13 mouse cellular contexts compared by ENCODE assay signal in genomic region chr7:46839861-46840260, GRCm38 (mm10). TPM values are rescaled to one million over a fixed set of nuclear protein-coding genes. Genes with fewer than 3 reads are reported as not detected.
DNase-seq lines count a peak whose midpoint lies in the region; ATAC-seq and TF ChIP-seq lines count a peak whose summit lies in the region.
"Had no signal": no experiment of that assay in that cellular context is flagged by ENCODE, and none has a peak within 500 bp of the region (broad histone marks: within the 10 kb centered on the region; RNA-seq: fewer than 3 reads in every experiment).

No protein-coding gene starts in this region.

- no peak overlapping the region for H3K4me3 ChIP-seq in heart, embryonic 11.5 days (ENCODE audit: low read depth, low read length)
- no peak overlapping the region for H3K4me3 ChIP-seq in limb, embryonic 14.5 days (replicated peaks; ENCODE audit: low read length)
- H3K4me3 ChIP-seq in limb, embryonic 10.5 days = no peak overlapping the region
- no peak overlapping the region for H3K4me3 ChIP-seq in bone marrow macrophage, adult 2 months (ENCODE audit: insufficient read depth, low read length)
- H3K4me3 ChIP-seq in liver, postnatal 0 days (ENCODE audit: low read depth, low read length) = no peak overlapping the region
- no peak overlapping the region for H3K4me3 ChIP-seq in forebrain, postnatal 0 days (ENCODE audit: low read depth, low read length)

- no peak for ATAC-seq in heart, embryonic 11.5 days (replicated peaks; ENCODE audit: insufficient number of reproducible peaks, low FRiP score, low TSS enrichment)
- ATAC-seq in limb, embryonic 14.5 days (ENCODE audit: low FRiP score, low read depth) = no peak
- ATAC-seq in liver, postnatal 0 days = peak; percentile 52
- ATAC-seq in forebrain, postnatal 0 days = no peak
- ATAC-seq: Patski had no signal

- no peaks in the 10 kb centered on the region for H3K27me3 ChIP-seq in heart, embryonic 11.5 days (ENCODE audit: control insufficient read depth, insufficient read depth, low read length)
- no peaks in the 10 kb centered on the region for H3K27me3 ChIP-seq in limb, embryonic 14.5 days (ENCODE audit: control insufficient read depth, insufficient read depth, low read length)
- H3K27me3 ChIP-seq in limb, embryonic 10.5 days (ENCODE audit: low read depth, poor library complexity, severe bottlenecking) = peaks cover 36% of the 10 kb centered on the region
- no peaks in the 10 kb centered on the region for H3K27me3 ChIP-seq in liver, postnatal 0 days (ENCODE audit: insufficient read depth, low read length)
- no peaks in the 10 kb centered on the region for H3K27me3 ChIP-seq in forebrain, postnatal 0 days (ENCODE audit: insufficient read depth, low read length)
- H3K27me3 ChIP-seq: Patski had no signal

- no peak for TF ChIP-seq EP300 in liver, postnatal 0 days (IDR thresholded peaks at IDR 0.05; ENCODE audit: low read depth)

- TF ChIP-seq POLR2A in limb, embryonic 14.5 days (IDR thresholded peaks at IDR 0.05; ENCODE audit: borderline replicate concordance, extremely low read depth, insufficient read depth, insufficient read length) = no peak
- TF ChIP-seq POLR2A in bone marrow macrophage, adult 2 months (IDR thresholded peaks at IDR 0.05; ENCODE audit: borderline replicate concordance, low read depth, low read length) = no peak

- no peaks in the 10 kb centered on the region for H3K36me3 ChIP-seq in heart, embryonic 11.5 days (ENCODE audit: control insufficient read depth, insufficient read depth, low read length)
- H3K36me3 ChIP-seq in limb, embryonic 14.5 days (ENCODE audit: control insufficient read depth, insufficient read depth, low read length) = no peaks in the 10 kb centered on the region
- H3K36me3 ChIP-seq in limb, embryonic 10.5 days = no peaks in the 10 kb centered on the region
- H3K36me3 ChIP-seq in liver, postnatal 0 days (replicated peaks; ENCODE audit: insufficient read depth, low read length) = no peaks in the 10 kb centered on the region
- H3K36me3 ChIP-seq in forebrain, postnatal 0 days (ENCODE audit: insufficient read depth) = no peaks in the 10 kb centered on the region

- H3K4me1 ChIP-seq in heart, embryonic 11.5 days (ENCODE audit: control insufficient read depth, insufficient read depth, low read length) = peaks cover 22% of the 10 kb centered on the region
- H3K4me1 ChIP-seq in limb, embryonic 14.5 days (ENCODE audit: control insufficient read depth, insufficient read depth, low read length) = peaks cover 27% of the 10 kb centered on the region
- H3K4me1 ChIP-seq in limb, embryonic 10.5 days = peaks cover 24% of the 10 kb centered on the region
- H3K4me1 ChIP-seq in bone marrow macrophage, adult 2 months (ENCODE audit: control insufficient read depth, insufficient read depth, low read length) = peaks cover 45% of the 10 kb centered on the region
- peaks cover 57% of the 10 kb centered on the region for H3K4me1 ChIP-seq in liver, postnatal 0 days (ENCODE audit: insufficient read depth)
- H3K4me1 ChIP-seq in forebrain, postnatal 0 days (ENCODE audit: insufficient read depth) = peaks cover 16% of the 10 kb centered on the region

- 64% methylated on average over 5 of the region's 5 CpGs for WGBS in heart, embryonic 11.5 days (ENCODE audit: insufficient replicate concordance)
- 69% methylated on average over 5 of the region's 5 CpGs for WGBS in limb, embryonic 14.5 days
- 63% methylated on average over 5 of the region's 5 CpGs for WGBS in limb, embryonic 10.5 days
- WGBS in liver, postnatal 0 days (ENCODE audit: insufficient replicate concordance) = 52% methylated on average over 5 of the region's 5 CpGs
- WGBS in forebrain, postnatal 0 days = 71% methylated on average over 5 of the region's 5 CpGs

- DNase-seq in heart, postnatal 25 days (ENCODE audit: low spot score) = no peak
- no peak for DNase-seq in limb, embryonic 14.5 days (ENCODE audit: low spot score)
- no peak for DNase-seq in limb, embryonic 10.5 days (ENCODE audit: low spot score)
- no peak for DNase-seq in liver, postnatal 0 days
- DNase-seq in Muller cell, postnatal 12 days (ENCODE audit: inconsistent ontology term) = no peak
- DNase-seq in forebrain, postnatal 0 days = no peak
- DNase-seq: adrenal gland, adult 8-10 months; cerebellum, adult 8-10 months had no signal

- intact Hi-C loops in heart, postnatal 25 days (cut with DNase I) = loop anchor here (5.0 kb wide), 1 partner anchor 117 kb away; the partner anchor contains the start of gene Uevld

- no peak for TF ChIP-seq CTCF in bone marrow macrophage, adult 2 months (IDR thresholded peaks at IDR 0.05; ENCODE audit: low read depth, low read length)
- TF ChIP-seq CTCF in liver, postnatal 0 days (IDR thresholded peaks at IDR 0.05; ENCODE audit: low read depth) = no peak
- no peak for TF ChIP-seq CTCF in forebrain, postnatal 0 days (IDR thresholded peaks at IDR 0.05; ENCODE audit: low read depth)

- H3K4me2 ChIP-seq in heart, embryonic 11.5 days = no peak overlapping the region
- no peak overlapping the region for H3K4me2 ChIP-seq in limb, embryonic 14.5 days (replicated peaks; ENCODE audit: low read depth, low read length, severe bottlenecking)
- H3K4me2 ChIP-seq in liver, postnatal 0 days (ENCODE audit: low read depth, low read length) = 0 out of 2 replicates have a peak overlapping the region, but pooled peaks have one; percentile 1
- H3K4me2 ChIP-seq in forebrain, postnatal 0 days (ENCODE audit: low read depth) = no peak overlapping the region

- no peaks in the 10 kb centered on the region for H3K9me3 ChIP-seq in heart, embryonic 11.5 days (replicated peaks; ENCODE audit: control insufficient read depth, low read length)
- H3K9me3 ChIP-seq in limb, embryonic 14.5 days (ENCODE audit: control insufficient read depth, low read length) = no peaks in the 10 kb centered on the region
- no peaks in the 10 kb centered on the region for H3K9me3 ChIP-seq in limb, embryonic 10.5 days (replicated peaks)
- no peaks in the 10 kb centered on the region for H3K9me3 ChIP-seq in liver, postnatal 0 days (ENCODE audit: low read length)
- H3K9me3 ChIP-seq in forebrain, postnatal 0 days (ENCODE audit: low read length) = no peaks in the 10 kb centered on the region

- peak overlapping the region; percentile 30; the same call in 1 of the 2 replicates for H3K27ac ChIP-seq in heart, embryonic 11.5 days (ENCODE audit: low read depth, low read length)
- H3K27ac ChIP-seq in limb, embryonic 14.5 days (replicated peaks; ENCODE audit: low read depth, low read length) = 0 out of 2 replicates have a peak overlapping the region, but pooled peaks have one; percentile 62
- H3K27ac ChIP-seq in limb, embryonic 10.5 days = no peak overlapping the region
- H3K27ac ChIP-seq in bone marrow macrophage, adult 2 months (ENCODE audit: insufficient read depth, low read depth, low read length) = peak overlapping the region; percentile 90
- peak overlapping the region; percentile 99 for H3K27ac ChIP-seq in liver, postnatal 0 days (ENCODE audit: low read depth)
- no peak overlapping the region for H3K27ac ChIP-seq in forebrain, postnatal 0 days (ENCODE audit: low read depth, low read length)

- H3K9ac ChIP-seq in heart, embryonic 11.5 days (ENCODE audit: low read depth, low read length) = no peak overlapping the region
- no peak overlapping the region for H3K9ac ChIP-seq in limb, embryonic 14.5 days (ENCODE audit: low read depth, low read length, severe bottlenecking)
- no peak overlapping the region for H3K9ac ChIP-seq in liver, postnatal 0 days (replicated peaks)
- no peak overlapping the region for H3K9ac ChIP-seq in forebrain, postnatal 0 days

RNA-seq across cellular contexts. Expression of gene Ldha, which starts 1.4 kb away (rescaled TPM):
- 3,042 and 3,490 TPM in 2 replicates for polyA plus RNA-seq in heart, embryonic 11.5 days (2014; fragmentation: Nextera tagmentation; extraction: Ambion mirVana)
- 100 to 1,000 TPM; 799 to 856 TPM for total RNA-seq in heart, postnatal 25 days (2021)
- 692 and 736 TPM in 2 replicates for polyA plus RNA-seq in limb, embryonic 14.5 days (2012; rRNA removed)
- 1,461 and 1,594 TPM in 2 replicates for polyA plus RNA-seq in limb, embryonic 14.5 days (2014; fragmentation: Nextera tagmentation; extraction: Ambion mirVana)
- polyA plus RNA-seq in limb, embryonic 10.5 days (2016; fragmentation: Nextera tagmentation; extraction: Ambion mirVana) = 2,714 and 3,443 TPM in 2 replicates
- polyA plus RNA-seq in bone marrow macrophage, adult 2 months (2012; ENCODE audit: insufficient read depth, insufficient read length, missing spikeins) = 344 and 355 TPM in 2 replicates
- polyA plus RNA-seq in liver, postnatal 0 days (2015; fragmentation: Nextera tagmentation; extraction: Ambion mirVana) = 1,729 and 1,988 TPM in 2 replicates
- total RNA-seq in forebrain, postnatal 0 days (2014; rRNA removed) = 373 and 414 TPM in 2 replicates
- 753 and 790 TPM in 2 replicates for polyA plus RNA-seq in forebrain, postnatal 0 days (2015; fragmentation: Nextera tagmentation; extraction: Ambion mirVana)

RNA-seq across cellular contexts. Expression of gene Ldhc, which starts 21.1 kb away (rescaled TPM):
- not detected in 2 replicates for polyA plus RNA-seq in heart, embryonic 11.5 days (2014; fragmentation: Nextera tagmentation; extraction: Ambion mirVana)
- not detected for total RNA-seq in heart, postnatal 25 days (2021)
- 0.06 TPM in 1 of 2 replicates, not detected in the other for polyA plus RNA-seq in limb, embryonic 14.5 days (2012; rRNA removed)
- polyA plus RNA-seq in limb, embryonic 14.5 days (2014; fragmentation: Nextera tagmentation; extraction: Ambion mirVana) = not detected in 2 replicates
- polyA plus RNA-seq in limb, embryonic 10.5 days (2016; fragmentation: Nextera tagmentation; extraction: Ambion mirVana) = 0.10 and 0.13 TPM in 2 replicates
- not detected in 2 replicates for polyA plus RNA-seq in bone marrow macrophage, adult 2 months (2012; ENCODE audit: insufficient read depth, insufficient read length, missing spikeins)
- polyA plus RNA-seq in liver, postnatal 0 days (2015; fragmentation: Nextera tagmentation; extraction: Ambion mirVana) = 0.07 and 0.23 TPM in 2 replicates
- not detected in 2 replicates for total RNA-seq in forebrain, postnatal 0 days (2014; rRNA removed)
- polyA plus RNA-seq in forebrain, postnatal 0 days (2015; fragmentation: Nextera tagmentation; extraction: Ambion mirVana) = not detected in 2 replicates
- total RNA-seq: adrenal gland, adult 8-10 months; gastrocnemius, adult 18-20 months; hematopoietic stem cell, adult 5-6 weeks had no signal
- polyA plus RNA-seq: Patski had no signal

RNA-seq across cellular contexts. Expression of gene Gtf2h1, which starts 44.0 kb away (rescaled TPM):
- 34.9 and 41.1 TPM in 2 replicates for polyA plus RNA-seq in heart, embryonic 11.5 days (2014; fragmentation: Nextera tagmentation; extraction: Ambion mirVana)
- 10 to 100 TPM; 15.7 to 16.9 TPM for total RNA-seq in heart, postnatal 25 days (2021)
- polyA plus RNA-seq in limb, embryonic 14.5 days (2012; rRNA removed) = 24.3 and 34.2 TPM in 2 replicates
- 53.1 and 53.5 TPM in 2 replicates for polyA plus RNA-seq in limb, embryonic 14.5 days (2014; fragmentation: Nextera tagmentation; extraction: Ambion mirVana)
- 50.2 and 52.4 TPM in 2 replicates for polyA plus RNA-seq in limb, embryonic 10.5 days (2016; fragmentation: Nextera tagmentation; extraction: Ambion mirVana)
- 37.0 and 40.5 TPM in 2 replicates for polyA plus RNA-seq in bone marrow macrophage, adult 2 months (2012; ENCODE audit: insufficient read depth, insufficient read length, missing spikeins)
- polyA plus RNA-seq in liver, postnatal 0 days (2015; fragmentation: Nextera tagmentation; extraction: Ambion mirVana) = 18.8 TPM in 2 replicates
- 58.2 and 60.1 TPM in 2 replicates for total RNA-seq in forebrain, postnatal 0 days (2014; rRNA removed)
- polyA plus RNA-seq in forebrain, postnatal 0 days (2015; fragmentation: Nextera tagmentation; extraction: Ambion mirVana) = 39.0 and 42.1 TPM in 2 replicates

RNA-seq across cellular contexts. Expression of gene Hps5, which starts 44.0 kb away (rescaled TPM):
- polyA plus RNA-seq in heart, embryonic 11.5 days (2014; fragmentation: Nextera tagmentation; extraction: Ambion mirVana) = 11.8 and 12.7 TPM in 2 replicates
- 10 to 100 TPM in 1 of 2 experiments, 1 to 10 TPM in 1; 8.6 to 10.5 TPM for total RNA-seq in heart, postnatal 25 days (2021)
- polyA plus RNA-seq in limb, embryonic 14.5 days (2012; rRNA removed) = 34.2 and 36.5 TPM in 2 replicates
- 20.6 and 23.6 TPM in 2 replicates for polyA plus RNA-seq in limb, embryonic 14.5 days (2014; fragmentation: Nextera tagmentation; extraction: Ambion mirVana)
- 19.0 and 19.5 TPM in 2 replicates for polyA plus RNA-seq in limb, embryonic 10.5 days (2016; fragmentation: Nextera tagmentation; extraction: Ambion mirVana)
- polyA plus RNA-seq in bone marrow macrophage, adult 2 months (2012; ENCODE audit: insufficient read depth, insufficient read length, missing spikeins) = 39.6 and 40.9 TPM in 2 replicates
- 3.3 and 3.6 TPM in 2 replicates for polyA plus RNA-seq in liver, postnatal 0 days (2015; fragmentation: Nextera tagmentation; extraction: Ambion mirVana)
- total RNA-seq in forebrain, postnatal 0 days (2014; rRNA removed) = 17.1 and 24.5 TPM in 2 replicates
- 5.6 and 6.9 TPM in 2 replicates for polyA plus RNA-seq in forebrain, postnatal 0 days (2015; fragmentation: Nextera tagmentation; extraction: Ambion mirVana)

Comparison
In these comparisons a context has a peak if more than half of its experiments do, and no peak if none do; other contexts are left out.
1. H3K27ac ChIP-seq: peak in heart, embryonic 11.5 days (single experiment), limb, embryonic 14.5 days (single experiment), bone marrow macrophage, adult 2 months (single experiment) and liver, postnatal 0 days (single experiment); none in limb, embryonic 10.5 days (single experiment) and forebrain, postnatal 0 days (single experiment).